Mouse (Mus musculus): ENCODE data around the gene Enah.

Gene Enah

DNA sequence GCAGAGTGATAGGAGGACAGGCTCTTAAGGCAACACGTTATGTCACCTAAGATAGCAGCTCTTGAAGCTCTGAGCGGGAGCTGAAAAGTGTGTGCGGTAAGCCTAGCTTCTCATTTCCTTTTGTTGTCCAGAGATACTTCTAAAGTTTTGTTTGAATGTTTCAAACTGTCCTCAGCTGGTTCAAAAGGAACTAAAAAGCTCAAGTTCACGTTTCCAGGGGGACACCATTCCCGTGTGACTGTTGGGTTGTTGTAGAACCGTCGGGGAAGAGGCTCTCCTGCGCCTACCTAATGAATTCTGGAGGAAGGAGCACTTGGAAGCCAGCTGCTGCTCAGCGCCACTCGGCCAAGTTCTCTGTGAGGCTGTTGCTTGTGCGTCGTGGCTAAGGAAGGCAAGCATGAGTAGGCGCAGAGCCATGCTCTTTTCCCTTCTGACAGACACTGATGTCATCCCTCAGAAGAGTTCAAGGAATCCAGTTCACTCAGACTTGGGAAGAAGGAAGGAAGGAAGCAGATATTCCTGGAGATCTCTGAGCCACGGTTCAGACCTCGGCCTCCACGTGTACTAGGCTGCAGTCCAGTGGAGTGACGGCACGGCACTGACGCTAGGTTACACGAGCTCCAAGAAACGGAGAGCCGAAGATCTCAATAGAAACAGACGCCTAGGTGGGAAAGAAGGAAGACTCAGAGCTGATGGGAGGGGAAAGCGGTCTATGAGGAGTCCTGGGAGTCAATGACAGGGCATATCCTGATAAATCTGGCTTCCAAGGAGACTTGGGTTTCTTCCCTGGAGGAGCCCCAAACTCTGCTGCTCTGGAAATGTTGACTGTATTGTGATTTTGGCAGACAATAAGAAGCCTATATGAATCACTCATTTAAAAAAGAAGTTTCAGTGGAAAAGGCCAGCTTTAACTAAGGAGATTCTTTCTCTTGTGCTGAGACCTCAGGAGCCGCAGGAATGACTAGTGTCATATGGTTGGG, 8.7 kb upstream of the Enah start:
- DNase-seq (ENCODE audit: low spot score in 2 of 2), result peak in 1 of 2 experiments; percentile 21

DNA sequence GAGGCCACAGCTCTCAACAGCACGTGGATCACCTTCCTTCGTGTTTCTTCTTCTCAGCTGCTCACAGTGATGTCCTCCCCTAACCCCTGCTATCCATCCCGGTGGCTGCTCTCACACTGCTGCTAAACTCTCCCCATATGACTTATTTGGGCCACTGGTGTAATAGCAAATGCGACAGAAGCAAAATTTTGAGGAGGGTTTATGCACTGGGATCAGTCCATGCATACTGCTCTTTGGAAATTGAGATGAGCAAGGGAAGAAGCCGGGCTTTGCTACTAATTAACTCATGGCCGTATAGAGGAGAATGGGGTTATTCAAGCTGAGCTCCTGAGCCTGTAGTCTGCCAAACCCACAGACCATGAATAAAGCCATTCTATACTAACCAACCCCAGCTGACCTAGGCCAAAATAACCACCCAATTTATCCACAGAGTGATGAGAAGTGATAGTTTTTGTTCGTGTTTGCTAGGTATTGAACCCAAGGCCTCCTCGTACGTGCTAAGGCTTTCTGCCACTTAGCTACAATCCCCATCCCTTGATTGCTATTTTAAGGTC, 7.7 kb upstream of the Enah start:
- no peak for DNase-seq (ENCODE audit: low spot score in 2 of 2)

DNA sequence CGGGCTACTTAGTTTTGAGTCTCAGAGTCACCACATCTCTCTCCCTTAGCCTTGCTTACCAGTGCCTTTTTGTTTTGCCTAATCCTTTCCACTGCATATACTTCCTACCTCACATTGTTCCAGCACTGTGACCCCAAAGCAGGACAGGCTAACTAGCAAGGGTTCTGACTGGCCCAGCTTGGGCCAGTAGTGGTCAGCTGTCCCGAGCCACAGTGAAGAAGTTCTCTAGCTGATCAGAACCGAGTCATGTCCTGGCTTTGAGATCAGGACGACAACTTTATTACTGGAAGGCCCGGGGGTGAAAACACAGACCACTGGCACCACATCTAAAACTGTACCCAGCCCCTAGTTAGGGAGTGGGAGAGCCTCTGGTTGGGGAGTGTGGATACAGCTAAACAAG, 7.0 kb upstream of the Enah start:
- DNase-seq (ENCODE audit: low spot score in 2 of 2), result no peak

DNA sequence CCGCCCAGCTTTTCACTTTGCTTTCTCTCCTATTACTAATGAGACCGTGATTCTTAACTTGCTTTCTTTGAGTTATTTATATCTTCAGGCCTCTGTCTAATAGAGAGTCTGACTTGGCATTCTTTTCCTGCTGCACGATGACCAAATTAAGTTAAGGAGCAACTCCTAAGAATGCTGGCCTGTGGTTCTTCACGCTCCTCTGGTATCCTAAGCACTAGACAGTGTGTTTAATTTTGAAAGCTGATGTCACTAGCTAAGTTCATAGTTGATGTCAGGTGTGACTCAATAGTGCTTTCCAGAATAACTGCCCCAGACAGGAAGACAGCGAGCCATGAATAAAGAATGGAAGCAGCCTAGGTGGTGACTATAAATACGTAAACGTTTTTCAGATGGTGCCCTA, 6.3 kb upstream of the Enah start:
- DNase-seq (ENCODE audit: low spot score in 2 of 2), result no peak

DNA sequence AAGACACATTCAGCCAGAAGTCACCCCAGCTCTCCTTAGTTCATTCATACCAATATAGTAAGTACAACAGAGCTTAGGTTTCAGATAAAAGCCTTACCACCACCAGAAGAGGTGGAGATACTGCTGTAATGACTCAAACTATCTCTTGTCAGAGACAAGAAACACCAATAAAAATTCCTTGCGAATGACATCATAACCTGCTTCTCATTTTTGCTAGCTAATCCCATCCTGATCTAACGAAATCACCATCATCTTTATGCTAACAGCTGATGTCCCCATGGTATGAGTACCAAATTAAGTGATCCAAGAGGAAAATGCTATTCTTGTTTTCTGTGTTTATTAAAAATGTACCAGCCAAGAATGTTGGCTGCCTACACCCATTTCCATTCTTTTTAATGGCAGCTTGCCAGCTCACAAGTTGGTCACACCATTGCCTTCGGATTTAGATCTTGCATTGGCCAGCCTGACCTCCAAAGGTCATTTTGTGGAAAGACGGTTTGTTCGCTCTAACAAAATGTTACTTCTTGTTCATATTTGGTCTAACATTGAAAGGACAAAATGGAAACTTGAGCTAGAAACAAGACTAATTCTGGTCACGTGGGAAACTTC, 2.0 kb upstream of the Enah start:
- DNase-seq (ENCODE audit: low spot score in 2 of 2), result no peak

DNA sequence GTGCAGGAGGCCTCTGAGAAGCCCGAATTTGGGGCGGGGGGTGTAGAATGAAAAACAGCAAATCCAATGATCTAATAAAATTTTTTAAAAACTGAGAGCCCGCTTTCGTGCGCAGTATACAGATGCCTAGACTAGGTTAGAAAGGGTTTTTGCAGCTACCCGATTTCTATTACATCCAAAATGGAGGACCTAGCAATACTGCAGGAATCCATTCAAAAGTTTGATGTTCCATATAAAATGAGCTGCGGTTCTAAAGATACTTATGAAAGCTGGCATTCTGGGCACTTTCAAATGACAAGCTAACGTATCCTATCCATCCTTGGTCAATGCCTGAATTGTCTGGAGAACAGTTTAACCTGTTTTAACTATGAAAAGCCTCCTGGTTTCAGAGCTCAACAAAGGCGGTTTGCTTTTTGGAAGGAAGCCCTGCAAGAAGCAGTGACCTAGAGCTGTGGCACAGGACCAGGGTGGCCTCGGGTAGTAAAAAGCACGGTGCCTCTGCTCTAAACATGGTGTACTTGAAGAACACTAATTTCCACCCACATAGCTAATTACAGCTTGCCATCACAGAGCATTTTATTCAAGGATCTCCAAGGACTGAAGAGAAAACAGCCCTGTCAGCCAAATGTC, 1.2 kb upstream of the Enah start:
- DNase-seq (ENCODE audit: low spot score in 2 of 2), result no peak

DNA sequence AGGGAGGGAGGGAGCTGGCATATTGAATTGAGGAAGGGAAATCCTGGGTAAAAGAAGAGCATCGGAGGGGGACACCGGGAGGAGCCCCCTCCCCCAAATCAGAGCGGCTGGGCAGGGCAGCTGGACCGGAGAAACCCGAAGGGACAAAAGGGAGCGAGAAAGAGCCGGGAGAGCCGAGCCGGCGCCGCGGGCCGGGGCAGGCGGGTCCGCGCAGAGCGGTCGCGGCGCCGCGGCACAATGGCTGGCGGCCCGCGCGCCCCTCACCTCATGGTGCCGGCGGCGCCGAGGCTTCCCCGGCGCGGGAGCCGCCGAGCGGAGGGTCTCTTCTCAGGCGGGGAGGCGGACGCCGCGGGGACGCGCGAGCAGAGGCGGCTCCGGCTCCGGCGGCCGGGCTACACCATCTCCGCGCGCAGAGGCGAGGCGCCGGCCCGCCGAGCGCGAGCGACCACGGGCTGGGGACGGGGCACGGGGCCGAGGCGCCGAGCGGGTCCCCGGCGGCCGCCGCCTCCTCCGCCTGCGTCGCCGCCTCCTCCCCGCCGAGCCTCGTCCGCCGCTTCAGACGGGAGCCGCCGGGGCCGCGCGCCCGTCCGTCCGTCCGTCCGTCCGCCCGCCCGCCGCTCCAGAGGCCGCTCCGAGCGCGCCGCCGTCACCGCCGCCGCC, 394 bp downstream of the Enah start:
- DNase-seq (ENCODE audit: low spot score in 2 of 2), result no peak

DNA sequence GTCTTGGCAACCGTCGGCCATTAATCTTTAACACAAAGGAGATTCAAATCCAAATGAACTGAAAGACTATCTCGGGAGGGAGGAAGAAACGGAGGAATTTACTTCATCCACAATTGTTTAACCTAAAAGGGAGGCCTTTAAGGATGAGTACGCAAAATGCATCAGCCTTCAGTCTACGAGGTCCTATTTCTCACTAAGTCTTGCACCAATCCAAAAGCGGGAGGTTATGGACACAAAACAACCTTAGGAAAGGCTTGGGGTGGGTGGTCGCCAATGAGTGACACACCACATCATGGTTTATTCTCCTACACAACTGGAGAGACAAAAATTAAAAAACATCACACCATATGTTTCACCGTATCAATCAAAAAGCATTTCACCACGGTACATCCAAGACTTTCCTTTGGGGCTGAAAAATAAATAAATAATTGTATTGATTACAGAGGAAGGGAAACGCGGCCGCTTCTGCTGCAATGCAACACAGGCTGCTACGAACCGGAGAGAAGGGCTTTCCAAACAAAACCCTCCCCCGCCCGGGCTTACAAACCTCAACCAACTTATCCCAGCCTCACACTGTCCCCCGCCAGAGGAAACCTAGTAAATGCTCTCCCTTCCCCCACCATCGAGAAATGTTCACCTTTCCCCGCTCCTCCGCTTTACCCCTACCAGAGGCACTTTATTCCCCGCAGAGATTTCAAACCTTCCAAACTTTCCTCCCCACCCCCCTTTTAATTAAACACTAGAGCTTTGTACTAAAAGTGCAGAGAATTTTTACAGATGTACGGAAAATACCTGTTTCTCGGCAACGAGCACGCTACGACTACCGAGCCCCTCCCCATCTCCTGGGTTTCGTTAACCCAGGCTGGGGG, 1.2 kb downstream of the Enah start:
- peak in 1 of 2 experiments; percentile 21 for DNase-seq (ENCODE audit: low spot score in 2 of 2)

DNA sequence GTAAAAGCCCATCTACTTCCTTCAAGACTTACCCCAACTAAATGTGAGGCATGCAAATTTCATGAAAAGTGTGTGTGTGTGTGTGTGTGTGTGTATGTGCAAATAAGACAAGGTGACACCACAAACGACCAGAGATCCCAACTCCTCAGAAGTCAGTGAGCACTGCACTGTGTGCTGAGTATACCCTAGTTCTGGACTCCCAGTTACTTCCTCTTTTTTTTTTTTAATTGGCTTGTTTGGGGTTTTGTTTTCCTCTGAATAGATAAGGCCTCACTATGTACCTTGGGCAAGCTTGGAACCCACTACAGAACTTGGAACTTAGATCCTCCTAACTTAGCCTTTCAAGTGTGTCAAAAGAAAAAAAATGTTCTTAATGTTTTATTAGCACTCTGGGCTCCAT, 14.0 kb downstream of the Enah start:
- DNase-seq (ENCODE audit: low spot score in 2 of 2), result no peak

DNA sequence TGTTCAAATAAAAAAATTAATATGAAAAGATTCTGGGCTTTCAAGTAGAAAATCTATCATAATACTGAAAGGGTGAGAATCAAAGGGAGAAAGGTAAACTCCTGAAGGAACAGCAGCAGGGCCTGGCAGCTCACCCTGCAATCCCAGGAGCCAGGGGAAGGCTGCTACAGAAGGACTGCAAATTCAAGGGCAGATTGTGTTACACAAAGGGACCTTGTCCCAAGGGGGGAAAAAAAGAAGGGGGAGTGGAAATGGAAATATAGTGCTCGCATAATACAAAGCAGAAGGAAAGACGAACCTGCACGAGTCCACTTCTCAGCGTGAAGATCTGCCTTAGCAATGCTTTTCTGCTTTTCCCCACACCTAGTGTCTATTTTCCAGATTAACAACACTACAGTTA, 21.1 kb downstream of the Enah start:
- DNase-seq (ENCODE audit: low spot score in 2 of 2), result no peak

DNA sequence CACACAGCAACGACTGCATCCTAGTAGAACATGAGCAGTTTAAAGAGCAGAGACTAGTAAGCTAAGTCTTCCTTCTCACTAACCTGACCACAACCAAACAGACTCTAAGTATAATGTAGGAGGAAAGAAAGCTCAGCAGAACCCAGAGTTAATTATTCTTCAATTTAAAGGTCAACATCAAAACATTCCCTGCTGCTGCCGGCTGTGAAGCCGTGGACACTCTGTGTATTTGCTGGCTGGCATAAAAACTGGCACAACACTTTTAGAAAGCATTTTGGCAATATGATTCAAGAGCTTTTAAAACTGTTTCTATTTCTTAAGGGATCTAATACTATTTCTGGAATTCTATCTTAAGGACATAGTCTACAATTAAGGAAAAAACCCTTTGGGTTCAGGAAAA, 22.0 kb downstream of the Enah start:
- no peak for DNase-seq (ENCODE audit: low spot score in 2 of 2)

DNA sequence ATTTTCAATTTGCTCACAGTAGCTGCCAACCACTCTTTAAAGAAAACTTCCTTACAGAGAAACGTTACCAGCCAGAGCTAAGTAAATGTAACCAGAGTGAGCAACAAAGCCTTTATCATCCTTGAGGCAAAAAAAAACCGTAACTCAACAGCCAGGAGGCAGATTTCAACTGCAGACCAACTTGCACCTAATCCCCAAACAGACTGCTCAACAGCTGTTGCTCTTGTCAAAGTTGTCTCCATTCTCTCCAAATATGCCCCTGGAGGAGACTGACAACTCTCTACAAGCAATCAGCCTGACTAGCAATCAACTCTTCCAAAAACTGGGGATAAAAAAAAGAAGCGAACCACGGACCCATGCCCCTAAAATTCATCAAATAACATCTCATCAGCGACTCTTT, 26.2 kb downstream of the Enah start:
- no peak for DNase-seq (ENCODE audit: low spot score in 2 of 2)

DNA sequence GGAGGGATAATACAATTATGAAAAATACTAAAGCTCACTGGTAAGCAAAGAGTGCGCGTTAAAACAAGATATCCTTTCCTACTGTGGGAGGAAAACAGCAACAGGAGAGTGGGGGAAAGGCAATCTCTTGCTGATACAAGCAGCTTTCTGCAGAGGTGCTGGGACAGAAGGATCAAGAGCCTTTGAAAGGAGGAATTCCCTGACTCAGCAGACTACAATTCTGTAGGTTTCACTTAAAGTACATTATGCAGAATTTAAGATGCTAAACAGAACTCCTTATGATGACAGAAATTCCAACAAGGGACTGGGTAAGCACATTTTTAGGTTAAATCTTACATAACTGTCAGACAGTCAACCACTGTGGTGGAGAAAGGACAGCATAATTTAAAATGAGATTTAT, 31.4 kb downstream of the Enah start:
- DNase-seq (ENCODE audit: low spot score in 2 of 2), result no peak

DNA sequence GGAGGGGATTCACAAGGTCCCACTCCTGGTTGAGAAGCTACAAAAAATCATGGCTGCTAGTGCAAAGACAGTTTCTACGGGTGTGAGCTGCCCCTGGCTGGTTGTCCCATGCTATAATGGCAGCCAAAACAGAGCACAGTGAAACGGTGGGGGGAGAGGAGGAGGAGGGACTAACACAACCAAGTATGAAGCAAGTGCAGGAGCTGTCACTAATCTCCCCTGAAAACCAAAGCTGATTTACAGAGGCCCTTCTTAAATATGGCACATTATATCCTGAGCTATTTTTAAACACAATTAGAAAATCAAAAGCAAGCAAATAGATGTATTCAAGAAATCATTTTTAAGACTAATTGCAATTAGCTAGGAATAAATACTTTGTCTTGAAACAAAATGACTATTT, 32.6 kb downstream of the Enah start:
- DNase-seq (ENCODE audit: low spot score in 2 of 2), result no peak

DNA sequence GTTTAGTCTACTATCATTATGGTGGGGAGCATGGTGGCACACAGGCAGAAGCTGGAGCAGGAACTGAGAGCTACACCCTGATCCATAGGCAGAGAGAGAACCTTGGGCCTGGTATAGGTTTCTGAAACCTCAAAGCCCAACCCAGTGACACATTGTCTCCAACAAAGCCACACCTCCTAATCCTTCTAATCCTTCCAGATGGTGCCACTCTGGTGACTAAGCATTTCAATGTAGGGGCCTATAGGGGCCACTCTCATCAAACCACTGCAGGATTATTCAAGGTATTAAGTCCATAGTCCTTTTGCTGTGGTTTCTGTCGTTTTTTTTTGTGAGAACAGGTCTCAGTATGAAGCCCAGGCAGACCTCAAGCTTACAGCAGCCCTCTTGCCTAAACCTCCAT, 33.9 kb downstream of the Enah start:
- no peak for DNase-seq (ENCODE audit: low spot score in 2 of 2)

DNA sequence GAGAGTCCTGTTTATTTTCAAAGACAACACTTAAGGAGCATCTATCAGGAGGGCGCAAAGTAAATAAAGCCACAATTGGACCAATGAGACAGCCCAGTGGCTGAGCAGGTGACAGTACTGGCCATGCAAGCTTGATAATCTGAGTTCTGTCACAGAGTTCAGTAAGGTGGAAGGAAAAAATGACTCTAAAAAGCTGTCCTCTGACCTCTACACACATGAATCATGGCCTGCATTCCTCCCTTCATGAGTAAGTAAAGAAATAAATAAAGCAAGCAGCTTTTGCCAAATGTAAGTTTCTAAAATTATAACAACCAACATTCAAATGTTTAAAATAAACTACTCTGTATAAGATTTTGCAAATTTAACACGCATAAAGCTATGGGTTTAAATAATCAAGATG, 35.0 kb downstream of the Enah start:
- no peak for DNase-seq (ENCODE audit: low spot score in 2 of 2)

DNA sequence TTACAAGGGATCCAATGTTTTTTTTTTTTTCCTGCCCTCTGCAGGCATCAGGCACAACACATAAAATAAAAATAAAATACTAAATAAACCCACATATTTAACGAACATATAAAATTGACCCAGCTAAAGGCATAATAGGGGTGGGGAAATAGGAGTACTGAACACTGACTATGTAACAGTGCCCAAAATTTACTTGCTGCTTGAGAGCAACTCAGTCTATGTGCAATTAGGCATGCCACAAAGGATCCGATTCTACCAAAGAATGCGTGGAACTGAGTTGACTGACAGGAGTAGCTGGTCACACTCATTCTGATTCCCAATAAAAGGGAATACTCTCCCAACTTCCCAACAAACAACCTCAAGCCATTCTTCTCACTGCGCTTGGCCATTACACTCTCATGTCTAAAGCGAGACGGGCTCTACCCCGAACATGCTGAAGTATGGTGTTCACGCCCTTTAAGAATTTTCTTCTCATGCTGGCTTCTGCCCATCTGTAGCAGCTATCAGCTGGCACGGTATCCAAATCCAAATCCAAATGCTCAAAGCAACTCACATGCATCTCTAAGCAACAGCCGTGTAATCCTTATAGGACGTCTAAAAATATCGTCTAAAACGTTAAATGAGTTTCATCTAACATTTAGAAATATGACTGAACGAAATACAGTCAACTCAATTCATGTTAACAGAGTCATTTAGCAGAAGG, 39.6 kb downstream of the Enah start:
- DNase-seq (ENCODE audit: low spot score in 2 of 2), result no peak

DNA sequence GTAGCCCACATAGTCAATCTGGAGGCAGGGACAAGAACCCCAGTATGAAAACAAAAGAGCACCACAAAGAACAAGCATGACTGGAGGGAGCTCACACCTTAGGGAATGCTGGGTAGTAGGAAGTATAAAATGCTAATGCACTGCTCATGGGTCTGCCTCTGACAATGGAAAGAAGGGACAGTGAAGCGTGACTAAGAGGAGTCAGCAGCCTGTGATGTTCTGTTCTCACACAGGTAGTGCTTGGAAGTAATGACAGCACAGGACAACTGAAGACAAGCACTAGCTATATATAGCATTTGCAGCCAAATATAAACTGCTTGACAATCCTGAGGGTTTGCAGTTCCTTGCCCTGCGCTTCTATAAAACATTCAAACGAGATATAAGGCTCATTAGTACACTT, 44.3 kb downstream of the Enah start:
- DNase-seq (ENCODE audit: low spot score in 2 of 2), result no peak

DNA sequence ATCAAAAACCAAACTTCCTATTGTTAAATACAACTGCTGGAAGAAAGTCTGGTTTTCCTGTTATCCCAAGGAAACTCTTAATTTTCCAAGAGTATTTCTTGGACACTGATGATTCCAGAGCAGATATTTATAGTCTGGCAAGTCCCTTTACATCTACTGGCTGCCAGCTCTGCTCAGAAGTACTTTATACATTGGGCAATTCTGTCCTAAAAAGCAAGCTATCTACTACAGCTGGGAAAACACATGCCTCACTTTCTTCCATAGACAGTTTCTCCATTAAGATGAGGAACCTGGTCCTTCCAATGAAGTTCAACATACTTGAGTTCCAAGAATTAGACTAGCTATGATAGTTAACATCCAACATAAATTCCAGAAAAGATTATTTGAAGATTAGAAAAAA, 44.9 kb downstream of the Enah start:
- no peak for DNase-seq (ENCODE audit: low spot score in 2 of 2)

DNA sequence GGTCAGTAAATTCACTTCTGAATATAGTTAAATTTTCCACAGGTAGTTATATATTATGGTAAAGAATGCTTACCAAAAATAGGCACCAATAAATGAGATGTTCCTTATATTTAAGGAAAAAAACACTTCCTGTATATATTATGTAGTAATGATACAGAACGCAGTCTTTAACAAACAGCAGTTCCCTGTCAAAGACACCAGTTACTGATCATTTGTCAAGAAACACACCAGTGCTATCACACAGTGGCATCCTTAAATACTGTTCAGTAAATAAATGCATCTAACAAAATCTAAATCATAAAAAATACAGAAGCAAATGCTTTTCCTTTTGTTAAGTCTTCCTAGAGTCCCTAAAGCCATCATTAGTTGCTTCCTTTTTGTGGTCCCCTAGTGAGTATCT, 54.5 kb downstream of the Enah start:
- DNase-seq (ENCODE audit: low spot score in 2 of 2), result no peak
